Mouse (Mus musculus) CH12.LX (cell line): ENCODE results near the gene Gm10799. TPM values are rescaled to one million over a fixed set of nuclear protein-coding genes. Genes with fewer than 3 reads are reported as not detected.

Experiments used
- DNase-seq: peaks from one replicate; pipeline ENCODE4 v3.0.0-alpha.2; 2013; ENCODE audit errors: extremely low read depth
- H3K27ac ChIP-seq: 2 replicates; pipeline ENCODE4 v1.5.1; 2012; ENCODE audit warnings: low read depth, mild to moderate bottlenecking, control low read depth, moderate library complexity; ENCODE audit not compliant: insufficient read depth
- H3K27me3 ChIP-seq: replicated peaks from 2 replicates; pipeline ENCODE3; 2012; ENCODE audit warnings: inconsistent platforms
- H3K36me3 ChIP-seq, 2 experiments: replicated peaks in 1 of 2; 2 replicates each; pipeline versions ENCODE3 to v1.6.1; 2012; ENCODE audit warnings: inconsistent platforms in 1 of 2, low read length in 1 of 2, mild to moderate bottlenecking in 1 of 2, mixed read lengths in 1 of 2, moderate library complexity in 1 of 2; ENCODE audit not compliant: control insufficient read depth in 1 of 2, insufficient read depth in 1 of 2
- H3K4me1 ChIP-seq, 2 experiments: 2 replicates each; pipeline ENCODE4 v1.6.1; 2012; ENCODE audit warnings: inconsistent platforms in 1 of 2, moderate library complexity in 1 of 2; ENCODE audit not compliant: insufficient read depth in 2 of 2, control insufficient read depth in 1 of 2
- H3K4me2 ChIP-seq: 2 replicates; pipeline ENCODE4 v1.6.1; 2012; ENCODE audit warnings: low read depth, mild to moderate bottlenecking, control low read depth; ENCODE audit not compliant: poor library complexity, insufficient read depth, severe bottlenecking
- H3K4me3 ChIP-seq, 3 experiments: fragments of 150-350 bp in 1 of 3; sonication (generic) in 1 of 3; replicated peaks in 1 of 3; 2 replicates each; pipeline versions ENCODE3 to v1.5.1; 2011 to 2012; ENCODE audit warnings: low read depth in 2 of 3, low read length in 2 of 3, mild to moderate bottlenecking in 2 of 3, moderate library complexity in 2 of 3, control low read depth in 1 of 3, improper control_type of control experiment in 1 of 3, inconsistent platforms in 1 of 3, mixed read lengths in 1 of 3; ENCODE audit not compliant: poor library complexity in 1 of 3
- H3K79me2 ChIP-seq: replicated peaks from 2 replicates; pipeline ENCODE4 v1.6.1; 2012; ENCODE audit warnings: mild to moderate bottlenecking, moderate library complexity; ENCODE audit not compliant: control insufficient read depth, poor library complexity, insufficient read depth, severe bottlenecking; ENCODE audit errors: extremely low read depth
- H3K9ac ChIP-seq: 2 replicates; pipeline ENCODE4 v1.6.1; 2012; ENCODE audit warnings: low read depth, mild to moderate bottlenecking, control low read depth, moderate library complexity; ENCODE audit not compliant: insufficient read depth
- H3K9me3 ChIP-seq: replicated peaks from 2 replicates; pipeline ENCODE3; 2012; ENCODE audit warnings: low read length, inconsistent platforms, mixed read lengths
- ETS1 ChIP-seq: conservative IDR thresholded peaks from 2 replicates; pipeline ENCODE4 v1.6.1; 2012; ENCODE audit warnings: low read depth, mild to moderate bottlenecking, inconsistent platforms, low read length, improper control_type of control experiment, moderate library complexity
- JUN ChIP-seq: IDR thresholded peaks from 2 replicates; pipeline ENCODE4 v1.6.1; 2011; ENCODE audit warnings: low read depth, mild to moderate bottlenecking, low read length, improper control_type of control experiment, moderate library complexity; ENCODE audit not compliant: insufficient read depth
- NRF1 ChIP-seq: IDR thresholded peaks from 2 replicates; pipeline ENCODE4 v1.6.1; 2014; ENCODE audit warnings: low read depth, mild to moderate bottlenecking, inconsistent platforms, low read length, improper control_type of control experiment, moderate library complexity
- PAX5 ChIP-seq: IDR thresholded peaks from 2 replicates; pipeline ENCODE4 v1.6.1; 2012; ENCODE audit warnings: low read length, inconsistent platforms, mixed read lengths
- RCOR1 ChIP-seq: conservative IDR thresholded peaks from 2 replicates; pipeline ENCODE4 v1.6.1; 2012; ENCODE audit warnings: low read depth, mild to moderate bottlenecking, inconsistent platforms, low read length, improper control_type of control experiment
- SMC3 ChIP-seq: IDR thresholded peaks from 2 replicates; pipeline ENCODE4 v1.6.1; 2011; ENCODE audit warnings: low read depth, low read length, improper control_type of control experiment
- TBP ChIP-seq: conservative IDR thresholded peaks from 2 replicates; pipeline ENCODE4 v1.6.1; 2011; ENCODE audit warnings: low read depth, low read length, improper control_type of control experiment
- TCF12 ChIP-seq: IDR thresholded peaks from 2 replicates; pipeline ENCODE4 v1.6.1; 2014; ENCODE audit warnings: low read depth, mild to moderate bottlenecking, inconsistent platforms, low read length, improper control_type of control experiment
- UBTF ChIP-seq: IDR thresholded peaks from 2 replicates; pipeline ENCODE4 v1.6.1; 2012; ENCODE audit warnings: low read depth, mild to moderate bottlenecking, inconsistent platforms, low read length, improper control_type of control experiment, moderate library complexity
- ZKSCAN1 ChIP-seq: IDR thresholded peaks from 2 replicates; pipeline ENCODE4 v1.6.1; 2012; ENCODE audit warnings: low read depth, inconsistent platforms, low read length, improper control_type of control experiment, borderline replicate concordance
- ZMIZ1 ChIP-seq: IDR thresholded peaks from 2 replicates; pipeline ENCODE4 v1.6.1; 2012; ENCODE audit warnings: low read depth, mild to moderate bottlenecking, inconsistent platforms, low read length, improper control_type of control experiment
- dilution Hi-C: fragments of 300-500 bp; cut with MboI; formaldehyde crosslinking; loops from 2 replicates; pipeline ENCODE4 v1.14.3; 2020; ENCODE audit warnings: low sequenced_read_pairs; ENCODE audit not compliant: extremely low pct_unique_long_range_greater_than_20kb, extremely low pct_ligation_motif_present
- in situ Hi-C: fragments of 300-500 bp; cut with MboI; formaldehyde crosslinking; loops from 3 replicates; pipeline ENCODE4 v1.14.3; 2019; ENCODE audit warnings: low sequenced_read_pairs, low pct_ligation_motif_present, low pct_unique_long_range_greater_than_20kb, mixed read lengths
- polyA plus RNA-seq: library from polyadenylated mRNA; unstranded; fragments of >175 nt; gene quantifications from 2 replicates; pipeline ENCODE4 v1.2.1, GENCODE M21; 2012; ENCODE audit warnings: low read depth; ENCODE audit not compliant: insufficient read length
- total RNA-seq, 2 experiments: library from RNA; depleted of rRNA; stranded (reverse); fragments of 300-350 nt in 1 of 2; fragments of >200 nt in 1 of 2; gene quantifications; 2 replicates each; pipeline ENCODE4 v1.2.3; 2012 to 2014

The Gm10799 gene
- total and polyA plus RNA-seq, 3 experiments: not detected

GRCm38 (mm10) chr2:104043624-104044478, 24.5 kb downstream of the Gm10799 start:
- Histone ChIP-seq H3K79me2 (no peaks in the 10 kb centered on the region), H3K9me3 (no peaks in the 10 kb centered on the region), H3K9ac (no peak overlapping the region), H3K27ac (no peak overlapping the region), H3K4me2 (no peak overlapping the region), H3K36me3 (peaks cover 23 to 65% of the 10 kb centered on the region in 2 experiments), H3K4me3 (no peak overlapping the region), H3K4me1 (peaks cover 2 to 22% of the 10 kb centered on the region in 2 experiments; a peak in 2 of 4 replicates), H3K27me3 (no peaks in the 10 kb centered on the region)
- in situ Hi-C loops: loop anchor here (25.0 kb wide), 1 partner anchor 543 kb away; the partner anchor contains the start of gene Cstf3
- TF ChIP-seq PAX5: no peak
- TF ChIP-seq ETS1: no peak
- TF ChIP-seq UBTF: no peak
- no peak for TF ChIP-seq ZKSCAN1
- dilution Hi-C loops: no loop called here
- no peak for DNase-seq

DNA sequence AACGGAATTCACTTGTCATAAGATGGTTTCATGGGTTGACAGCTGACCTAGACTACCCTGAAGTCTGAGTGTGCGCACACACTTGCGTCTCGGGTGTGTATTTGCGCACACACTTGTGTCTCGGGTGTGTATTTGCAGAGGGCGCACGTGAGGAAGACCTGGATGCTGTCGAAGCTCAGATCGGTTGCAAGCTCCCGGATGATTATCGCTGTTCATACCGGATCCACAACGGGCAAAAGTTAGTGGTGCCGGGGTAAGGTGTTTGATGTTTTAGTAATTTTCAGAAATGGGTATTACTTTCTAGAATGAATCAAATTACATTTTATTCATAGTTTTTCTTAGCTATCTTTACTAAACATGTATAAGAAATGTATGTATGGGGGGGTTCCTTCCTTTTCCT, 25.6 kb downstream of the Gm10799 start:
- no peaks in the 10 kb centered on the region for H3K9me3 ChIP-seq
- H3K4me2 ChIP-seq: no peak overlapping the region
- dilution Hi-C loops (no loop called here), in situ Hi-C loops (loop anchor here (25.0 kb wide), 1 partner anchor 545 kb away; the partner anchor contains the start of gene Cstf3)
- no peak overlapping the region for H3K4me3 ChIP-seq
- H3K9ac ChIP-seq: no peak overlapping the region
- DNase-seq: no peak
- TF ChIP-seq NRF1: no peak
- peaks cover 19 to 66% of the 10 kb centered on the region in 2 experiments for H3K36me3 ChIP-seq
- no peaks in the 10 kb centered on the region for H3K27me3 ChIP-seq
- peaks cover 2 to 22% of the 10 kb centered on the region in 2 experiments; a peak in 2 of 4 replicates for H3K4me1 ChIP-seq
- no peaks in the 10 kb centered on the region for H3K79me2 ChIP-seq
- H3K27ac ChIP-seq: no peak overlapping the region

DNA sequence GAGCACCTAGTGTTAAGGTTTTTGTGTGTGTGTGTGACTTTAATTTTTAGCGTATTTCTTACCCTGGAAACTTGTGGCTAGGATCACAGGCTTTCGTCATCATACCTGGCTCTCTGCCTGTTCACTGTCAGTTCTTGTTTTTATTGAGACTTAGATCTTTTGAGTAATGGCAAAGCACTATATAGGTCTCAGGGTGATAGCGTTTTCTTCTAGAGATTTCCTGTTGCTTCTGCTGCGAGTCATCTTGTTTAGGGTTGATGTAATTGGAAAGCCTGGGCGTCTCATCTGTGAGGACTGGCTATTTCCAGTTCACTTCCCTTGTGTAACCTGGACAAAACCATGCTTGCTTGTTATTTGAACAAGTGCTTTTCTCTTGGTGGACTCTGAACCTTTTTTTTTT, 26.7 kb downstream of the Gm10799 start:
- no peak for DNase-seq
- in situ Hi-C loops (loop anchor here (25.0 kb wide), 1 partner anchor 546 kb away; the partner anchor contains the start of gene Cstf3), dilution Hi-C loops (no loop called here)

More for the DNA sequence above, 26.7 kb downstream of the Gm10799 start:
- peaks cover 2 to 22% of the 10 kb centered on the region in 2 experiments; a peak in 2 of 4 replicates for H3K4me1 ChIP-seq
- H3K27me3 ChIP-seq: no peaks in the 10 kb centered on the region
- H3K9me3 ChIP-seq: no peaks in the 10 kb centered on the region
- no peak overlapping the region for H3K4me3 ChIP-seq
- H3K9ac ChIP-seq: no peak overlapping the region
- no peak overlapping the region for H3K4me2 ChIP-seq
- no peaks in the 10 kb centered on the region for H3K79me2 ChIP-seq
- H3K27ac ChIP-seq: no peak overlapping the region
- peaks cover 21 to 72% of the 10 kb centered on the region in 2 experiments for H3K36me3 ChIP-seq
- TF ChIP-seq TCF12 (no peak), SMC3 (no peak), RCOR1 (no peak), ZMIZ1 (no peak), JUN (no peak), TBP (no peak)
